Mouse (Mus musculus) urinary bladder, postnatal 0 days (tissue): Measurements from ENCODE around the gene Olfr820. TPM values are rescaled to one million over a fixed set of nuclear protein-coding genes. Genes with fewer than 3 reads are reported as not detected.

Experiments
- polyA plus RNA-seq: library from polyadenylated mRNA; unstranded; fragments of >200 nt; fragmentation: Nextera tagmentation; extraction: Ambion mirVana; gene quantifications from 2 replicates; pipeline ENCODE4 v1.2.1, GENCODE M21; 2015

Gene Olfr820
- not detected in 2 replicates for polyA plus RNA-seq

GRCm38 (mm10) chr10:130012321-130012720 lies at the start of gene Olfr820:
Gene Olfr820, plus strand, starts transcription at chr10:130012621.

DNA sequence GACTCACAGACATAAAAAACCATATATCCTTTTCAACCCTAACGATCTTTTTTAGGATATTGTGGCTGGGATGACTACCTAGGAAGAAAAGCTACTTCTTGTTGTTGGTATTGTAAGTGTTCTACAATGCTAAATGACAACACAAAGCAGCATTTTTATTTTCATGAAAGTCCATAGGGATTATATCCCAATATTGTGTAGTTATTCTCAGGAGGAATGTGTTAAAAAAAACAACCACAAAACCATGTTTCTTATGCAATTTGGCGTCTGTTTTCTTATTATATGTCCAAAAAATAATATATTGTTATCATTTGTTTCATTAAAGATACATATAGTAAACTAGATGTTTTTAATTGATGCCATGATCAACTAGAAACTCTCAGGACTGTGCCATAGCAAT lies 45.3 kb upstream of the Olfr820 start, which contains the start of gene Olfr819:
Gene Olfr819 (minus strand): TSS at position 101 of the 400 bp plus-strand sequence.

GRCm38 (mm10) chr10:129976040-129976439 lies 36.4 kb upstream of the Olfr820 start, which contains the start of gene Olfr247:
Gene Olfr247, minus strand, starts transcription at chr10:129976140.

GRCm38 (mm10) chr10:129984962-129985361 lies 27.5 kb upstream of the Olfr820 start, which contains the start of gene Gm10310:
Gene Gm10310, minus strand, starts transcription at chr10:129985062.

DNA sequence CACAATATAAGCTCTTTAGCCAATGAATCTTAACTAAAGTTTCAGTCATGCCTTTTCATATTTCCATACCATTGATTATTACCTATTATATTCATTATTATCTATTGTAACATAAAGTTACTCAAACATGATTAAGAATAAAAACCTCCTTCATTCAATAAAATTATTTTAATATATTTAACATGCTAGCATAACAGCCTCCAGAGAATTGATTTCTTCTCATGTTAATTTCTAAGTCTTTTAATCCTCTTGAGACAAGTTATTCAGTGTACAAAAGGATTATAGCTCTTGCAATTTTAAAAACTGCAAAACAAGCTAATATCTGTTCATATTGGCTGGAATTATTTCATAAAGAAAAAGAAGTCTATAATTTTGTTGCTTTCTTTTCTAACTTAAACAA lies 17.6 kb downstream of the Olfr820 start, which contains the start of gene Olfr821:
Gene Olfr821 (plus strand): TSS at position 301 of the 400 bp plus-strand sequence.

Other genes starting within 250 kb of the Olfr820 start
- gene Olfr808, start 247.1 kb upstream of the Olfr820 start, polyA plus RNA-seq, result not detected in 2 replicates
- gene Olfr809, start 238.0 kb upstream of the Olfr820 start, polyA plus RNA-seq, result not detected in 2 replicates
- not detected in 2 replicates for gene Olfr810, start 217.7 kb upstream of the Olfr820 start, polyA plus RNA-seq
- not detected in 2 replicates for gene Olfr811, start 208.2 kb upstream of the Olfr820 start, polyA plus RNA-seq
- not detected in 2 replicates for gene Olfr812, start 166.5 kb upstream of the Olfr820 start, polyA plus RNA-seq
- not detected in 2 replicates for gene Olfr813, start 157.3 kb upstream of the Olfr820 start, polyA plus RNA-seq
- gene Olfr814, start 132.8 kb upstream of the Olfr820 start, polyA plus RNA-seq, result not detected in 2 replicates
- not detected in 2 replicates for gene Olfr815, start 106.8 kb upstream of the Olfr820 start, polyA plus RNA-seq
- not detected in 2 replicates for gene Olfr816, start 97.0 kb upstream of the Olfr820 start, polyA plus RNA-seq
- gene Olfr818, start 63.5 kb upstream of the Olfr820 start, polyA plus RNA-seq, result not detected in 2 replicates
- not detected in 2 replicates for gene Olfr819, start 45.4 kb upstream of the Olfr820 start, polyA plus RNA-seq
- gene Olfr247, start 36.5 kb upstream of the Olfr820 start, polyA plus RNA-seq, result not detected in 2 replicates
- gene Gm10310, start 27.6 kb upstream of the Olfr820 start, polyA plus RNA-seq, result not detected in 2 replicates
- gene Olfr821, start 17.7 kb downstream of the Olfr820 start, polyA plus RNA-seq, result not detected in 2 replicates
- not detected in 2 replicates for gene Olfr822, start 58.6 kb downstream of the Olfr820 start, polyA plus RNA-seq
- gene Olfr823, start 102.8 kb downstream of the Olfr820 start, polyA plus RNA-seq, result not detected in 2 replicates
- gene Olfr824, start 117.4 kb downstream of the Olfr820 start, polyA plus RNA-seq, result not detected in 2 replicates
- gene Olfr825, start 154.1 kb downstream of the Olfr820 start, polyA plus RNA-seq, result not detected in 2 replicates
- not detected in 2 replicates for gene Olfr826, start 171.6 kb downstream of the Olfr820 start, polyA plus RNA-seq
- gene Olfr827, start 201.8 kb downstream of the Olfr820 start, polyA plus RNA-seq, result not detected in 2 replicates